Mouse (Mus musculus) megakaryocyte, embryonic 14.5 days (primary cell): ENCODE measurements at regions not wholly inside any gene's neighbourhood (a gene's known extent, or its start where the extent isn't known, plus 50 kb on each side); places are given as distances from the start of the nearest gene placed in this dataset.

ENCODE experiments used
- H3K27me3 ChIP-seq: replicated peaks from 2 replicates; pipeline ENCODE3; 2012; ENCODE audit warnings: inconsistent platforms
- H3K36me3 ChIP-seq: replicated peaks from 2 replicates; pipeline ENCODE3; 2012; ENCODE audit warnings: low read length, inconsistent platforms, mixed read lengths
- H3K4me1 ChIP-seq: 2 replicates; pipeline ENCODE4 v1.6.1; 2012; ENCODE audit warnings: inconsistent platforms
- H3K4me3 ChIP-seq: replicated peaks from 2 replicates; pipeline ENCODE3; 2012; ENCODE audit warnings: moderate library complexity, mild to moderate bottlenecking, inconsistent platforms
- H3K9me3 ChIP-seq: 2 replicates; pipeline ENCODE4 v1.6.1; 2012; ENCODE audit warnings: inconsistent platforms
- FLI1 ChIP-seq: IDR thresholded peaks from 2 replicates; pipeline ENCODE4 v1.6.1; 2012; ENCODE audit warnings: low read length, inconsistent platforms, mixed read lengths
- GATA1 ChIP-seq: IDR thresholded peaks from 3 replicates; pipeline ENCODE4 v1.6.1; 2012; ENCODE audit warnings: mixed read lengths, low read length, inconsistent platforms, borderline replicate concordance

DNA sequence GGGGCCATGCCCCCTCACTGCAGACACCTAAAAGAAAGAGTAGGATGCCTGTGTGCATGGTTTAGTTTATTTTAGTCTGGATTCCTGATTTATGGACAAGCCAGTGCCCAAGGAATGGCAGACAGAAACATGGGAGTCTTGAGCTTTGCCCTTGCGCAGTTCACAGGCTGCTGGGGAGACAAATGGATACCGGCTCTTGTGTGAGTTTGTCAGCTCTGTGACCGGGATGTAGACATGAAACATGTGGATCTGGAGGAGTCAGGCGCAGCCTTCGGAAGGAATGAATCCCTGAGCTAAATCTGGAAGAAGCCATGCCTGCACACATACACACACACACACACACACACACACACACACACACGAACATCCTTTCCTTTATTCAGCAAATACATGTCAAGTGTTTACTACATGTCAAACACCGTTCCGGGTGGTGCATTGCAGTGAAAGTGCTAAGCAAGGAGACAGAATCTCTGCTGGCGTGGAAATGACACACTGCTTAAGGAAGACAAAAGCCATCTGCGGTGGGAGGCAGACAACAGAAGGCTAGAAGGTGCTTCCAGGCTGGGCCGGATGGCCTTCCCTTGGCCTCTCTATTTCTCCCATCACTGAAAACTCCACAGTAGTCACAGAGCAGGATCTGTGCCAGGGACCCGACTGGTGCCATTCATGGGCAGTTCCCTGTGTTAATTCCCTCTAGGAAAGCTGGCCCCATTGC lies 144.0 kb downstream of the Kit start:
- Histone ChIP-seq H3K27me3 (no peaks in the 10 kb centered on the region), H3K4me1 (peaks cover 4% of the 10 kb centered on the region; the same call in 1 of the 2 replicates), H3K4me3 (no peak overlapping the region), H3K9me3 (peaks cover 6% of the 10 kb centered on the region; the same call in 1 of the 2 replicates), H3K36me3 (no peaks in the 10 kb centered on the region)
- TF ChIP-seq GATA1 (no peak), FLI1 (no peak)
